30 mouse cellular contexts compared by ENCODE assay signal in genomic region chr4:21882806-21883205, GRCm38 (mm10). TPM values are rescaled to one million over a fixed set of nuclear protein-coding genes. Genes with fewer than 3 reads are reported as not detected.
DNase-seq lines count a peak whose midpoint lies in the region; ATAC-seq and TF ChIP-seq lines count a peak whose summit lies in the region.
"Had no signal": no experiment of that assay in that cellular context is flagged by ENCODE, and none has a peak within 500 bp of the region (broad histone marks: within the 10 kb centered on the region; RNA-seq: fewer than 3 reads in every experiment).

No protein-coding gene starts in this region.

- H3K27ac ChIP-seq in liver, postnatal 0 days (ENCODE audit: low read depth): no peak overlapping the region
- H3K27ac ChIP-seq in liver, embryonic 11.5 days (ENCODE audit: low read depth, low read length): no peak overlapping the region
- H3K27ac ChIP-seq in liver, embryonic 13.5 days: no peak overlapping the region
- no peak overlapping the region for H3K27ac ChIP-seq in gastrocnemius, adult 2 months
- no peak overlapping the region for H3K27ac ChIP-seq in kidney, embryonic 15.5 days
- H3K27ac ChIP-seq: embryonic facial prominence, embryonic 13.5 days; embryonic facial prominence, embryonic 15.5 days; forebrain, embryonic 10.5 days; forebrain, embryonic 12.5 days had no signal

- no peak for TF ChIP-seq CTCF in liver, postnatal 0 days (IDR thresholded peaks at IDR 0.05; ENCODE audit: low read depth)
- no peak for TF ChIP-seq CTCF in gastrocnemius, adult 2 months (IDR thresholded peaks at IDR 0.05)

- H3K4me1 ChIP-seq in liver, postnatal 0 days (ENCODE audit: insufficient read depth): peaks cover 6% of the 10 kb centered on the region; the same call in 1 of the 2 replicates
- 0 out of 2 replicates have a peak, but pooled peaks cover 3% of the 10 kb centered on the region for H3K4me1 ChIP-seq in liver, embryonic 11.5 days (replicated peaks; ENCODE audit: control insufficient read depth, insufficient read depth, low read length)
- peaks cover 33% of the 10 kb centered on the region for H3K4me1 ChIP-seq in liver, embryonic 13.5 days (replicated peaks)
- peaks cover 8% of the 10 kb centered on the region for H3K4me1 ChIP-seq in kidney, embryonic 15.5 days
- H3K4me1 ChIP-seq: embryonic facial prominence, embryonic 15.5 days had no signal

- intact Hi-C loops in gastrocnemius, adult 2 months (cut with DNase I): loop anchor here (5.0 kb wide), 1 partner anchor 36 kb away; the partner anchor contains the start of gene Pnisr

- ATAC-seq in liver, postnatal 0 days: no peak
- ATAC-seq in liver, embryonic 11.5 days (replicated peaks; ENCODE audit: low FRiP score): 0 out of 2 replicates have a peak, but pooled peaks have one; percentile 44
- ATAC-seq in liver, embryonic 13.5 days (ENCODE audit: low read depth): peak; percentile 59
- 0 out of 2 replicates have a peak, but pooled peaks have one; percentile 35 for ATAC-seq in megakaryocyte-erythroid progenitor cell, adult 5-6 weeks (replicated peaks; ENCODE audit: low FRiP score, low TSS enrichment, poor library complexity, severe bottlenecking)
- no peak for ATAC-seq in kidney, embryonic 15.5 days (replicated peaks; ENCODE audit: low FRiP score)
- ATAC-seq: activated CD4-positive, CD25-positive, alpha-beta regulatory T cell, adult 4 months; forebrain, embryonic 14.5 days; forebrain, embryonic 16.5 days; Patski had no signal

- DNase-seq in liver: peak; percentile 62
- no peak for DNase-seq in liver, postnatal 0 days
- DNase-seq in liver, embryonic 11.5 days (ENCODE audit: low spot score): no peak
- DNase-seq in liver, embryonic 13.5 days: peak; percentile 17
- no peak for DNase-seq in frontal cortex, postnatal 25 days (ENCODE audit: low spot score in 2 of 2)
- no peak for DNase-seq in gastrocnemius, adult 2 months
- DNase-seq: adrenal gland, adult 8-10 months; adrenal gland, postnatal 14 days; adrenal gland, postnatal 36 days; cerebellum, adult 11 months; cerebellum, adult 18-20 months; cerebellum, adult 8-10 months; cerebellum, adult 9-11 months; cerebellum, postnatal 14 days; cerebellum, postnatal 36 days; embryo, embryonic 11 days had no signal

- H3K4me2 ChIP-seq in liver, postnatal 0 days (ENCODE audit: low read depth, low read length): no peak overlapping the region
- H3K4me2 ChIP-seq in liver, embryonic 11.5 days: no peak overlapping the region
- H3K4me2 ChIP-seq in liver, embryonic 13.5 days: no peak overlapping the region
- H3K4me2 ChIP-seq in kidney, embryonic 15.5 days: no peak overlapping the region
- H3K4me2 ChIP-seq: embryonic facial prominence, embryonic 13.5 days; embryonic facial prominence, embryonic 15.5 days; forebrain, embryonic 12.5 days had no signal

- H3K36me3 ChIP-seq in liver, postnatal 0 days (replicated peaks; ENCODE audit: insufficient read depth, low read length): no peaks in the 10 kb centered on the region
- no peaks in the 10 kb centered on the region for H3K36me3 ChIP-seq in liver, embryonic 11.5 days (ENCODE audit: control insufficient read depth, insufficient read depth, low read length)
- peaks cover 6% of the 10 kb centered on the region; the same call in 1 of the 2 replicates for H3K36me3 ChIP-seq in liver, embryonic 13.5 days
- H3K36me3 ChIP-seq in kidney, embryonic 15.5 days: no peaks in the 10 kb centered on the region
- H3K36me3 ChIP-seq: embryonic facial prominence, embryonic 13.5 days; embryonic facial prominence, embryonic 15.5 days; forebrain, embryonic 10.5 days; forebrain, embryonic 12.5 days had no signal

- no peak overlapping the region for H3K9ac ChIP-seq in liver, postnatal 0 days (replicated peaks)
- no peak overlapping the region for H3K9ac ChIP-seq in liver, embryonic 11.5 days (ENCODE audit: low read depth, low read length)
- no peak overlapping the region for H3K9ac ChIP-seq in liver, embryonic 13.5 days
- H3K9ac ChIP-seq in kidney, embryonic 15.5 days: no peak overlapping the region
- H3K9ac ChIP-seq: embryonic facial prominence, embryonic 13.5 days; embryonic facial prominence, embryonic 15.5 days; forebrain, embryonic 12.5 days had no signal

- H3K9me3 ChIP-seq in liver, postnatal 0 days (ENCODE audit: low read length): no peaks in the 10 kb centered on the region
- H3K9me3 ChIP-seq in liver, embryonic 11.5 days (ENCODE audit: control insufficient read depth, low read length): no peaks in the 10 kb centered on the region
- no peaks in the 10 kb centered on the region for H3K9me3 ChIP-seq in liver, embryonic 13.5 days (replicated peaks)
- no peaks in the 10 kb centered on the region for H3K9me3 ChIP-seq in kidney, embryonic 15.5 days (replicated peaks)
- H3K9me3 ChIP-seq: embryonic facial prominence, embryonic 13.5 days; embryonic facial prominence, embryonic 15.5 days; forebrain, embryonic 10.5 days; forebrain, embryonic 12.5 days; G1E had no signal

- no peak for TF ChIP-seq EP300 in liver, postnatal 0 days (IDR thresholded peaks at IDR 0.05; ENCODE audit: low read depth)

- WGBS in liver, postnatal 0 days (ENCODE audit: insufficient replicate concordance): 86% methylated on average over 6 of the region's 6 CpGs
- 86% methylated on average over 6 of the region's 6 CpGs for WGBS in liver, embryonic 11.5 days
- 69% methylated on average over 6 of the region's 6 CpGs for WGBS in liver, embryonic 13.5 days (ENCODE audit: insufficient replicate concordance)
- 92% methylated on average over 6 of the region's 6 CpGs for WGBS in kidney, embryonic 15.5 days

- H3K27me3 ChIP-seq in liver, postnatal 0 days (ENCODE audit: insufficient read depth, low read length): no peaks in the 10 kb centered on the region
- H3K27me3 ChIP-seq in liver, embryonic 11.5 days (replicated peaks; ENCODE audit: control insufficient read depth, insufficient read depth, low read length): no peaks in the 10 kb centered on the region
- no peaks in the 10 kb centered on the region for H3K27me3 ChIP-seq in liver, embryonic 13.5 days
- no peaks in the 10 kb centered on the region for H3K27me3 ChIP-seq in kidney, embryonic 15.5 days
- H3K27me3 ChIP-seq: CH12.LX; embryonic facial prominence, embryonic 13.5 days; embryonic facial prominence, embryonic 15.5 days; forebrain, embryonic 12.5 days; Patski had no signal

- H3K4me3 ChIP-seq in liver, postnatal 0 days (ENCODE audit: low read depth, low read length): no peak overlapping the region
- H3K4me3 ChIP-seq in liver, embryonic 11.5 days (ENCODE audit: low read depth, low read length): no peak overlapping the region
- no peak overlapping the region for H3K4me3 ChIP-seq in liver, embryonic 13.5 days (replicated peaks)
- no peak overlapping the region for H3K4me3 ChIP-seq in gastrocnemius, adult 2 months
- no peak overlapping the region for H3K4me3 ChIP-seq in kidney, embryonic 15.5 days (replicated peaks)
- H3K4me3 ChIP-seq: embryonic facial prominence, embryonic 13.5 days; embryonic facial prominence, embryonic 15.5 days; erythroblast, embryonic 14.5 days; forebrain, embryonic 10.5 days; forebrain, embryonic 12.5 days had no signal

RNA-seq across cellular contexts. Expression of gene Coq3, which starts 3.3 kb away (rescaled TPM):
- polyA plus RNA-seq in liver, postnatal 0 days (2015; fragmentation: Nextera tagmentation; extraction: Ambion mirVana): 8.2 and 9.0 TPM in 2 replicates
- 18.9 and 20.6 TPM in 2 replicates for polyA plus RNA-seq in liver, embryonic 11.5 days (2014; fragmentation: Nextera tagmentation; extraction: Ambion mirVana)
- 11.8 and 12.8 TPM in 2 replicates for polyA plus RNA-seq in liver, embryonic 13.5 days (2015; fragmentation: Nextera tagmentation; extraction: Ambion mirVana)
- total RNA-seq in megakaryocyte-erythroid progenitor cell, adult 5-6 weeks (2014; fragmentation: Nextera tagmentation): 8.7 and 15.1 TPM in 2 replicates
- total RNA-seq in megakaryocyte-erythroid progenitor cell, adult 5-6 weeks (2017): 19.5 and 28.8 TPM in 2 replicates
- total RNA-seq in gastrocnemius, adult 2 months (2021): 10 to 100 TPM; 12.3 to 22.2 TPM
- polyA plus RNA-seq in kidney, embryonic 15.5 days (2015; fragmentation: Nextera tagmentation; extraction: Ambion mirVana): 13.0 and 13.1 TPM in 2 replicates

RNA-seq across cellular contexts. Expression of gene Pnisr, which starts 35.4 kb away (rescaled TPM):
- 22.0 and 27.9 TPM in 2 replicates for polyA plus RNA-seq in liver, postnatal 0 days (2015; fragmentation: Nextera tagmentation; extraction: Ambion mirVana)
- polyA plus RNA-seq in liver, embryonic 11.5 days (2014; fragmentation: Nextera tagmentation; extraction: Ambion mirVana): 84.9 and 101 TPM in 2 replicates
- polyA plus RNA-seq in liver, embryonic 13.5 days (2015; fragmentation: Nextera tagmentation; extraction: Ambion mirVana): 36.4 and 47.4 TPM in 2 replicates
- 208 and 212 TPM in 2 replicates for total RNA-seq in megakaryocyte-erythroid progenitor cell, adult 5-6 weeks (2014; fragmentation: Nextera tagmentation)
- 72.4 and 175 TPM in 2 replicates for total RNA-seq in megakaryocyte-erythroid progenitor cell, adult 5-6 weeks (2017)
- total RNA-seq in gastrocnemius, adult 2 months (2021): 10 to 100 TPM; 48.9 to 49.2 TPM
- 136 and 139 TPM in 2 replicates for polyA plus RNA-seq in kidney, embryonic 15.5 days (2015; fragmentation: Nextera tagmentation; extraction: Ambion mirVana)

RNA-seq across cellular contexts. Expression of gene Faxc, which starts 48.3 kb away (rescaled TPM):
- polyA plus RNA-seq in liver, postnatal 0 days (2015; fragmentation: Nextera tagmentation; extraction: Ambion mirVana): 0.04 TPM in 1 of 2 replicates, not detected in the other
- 1.4 and 1.8 TPM in 2 replicates for polyA plus RNA-seq in liver, embryonic 11.5 days (2014; fragmentation: Nextera tagmentation; extraction: Ambion mirVana)
- polyA plus RNA-seq in liver, embryonic 13.5 days (2015; fragmentation: Nextera tagmentation; extraction: Ambion mirVana): 0.06 and 0.10 TPM in 2 replicates
- total RNA-seq in megakaryocyte-erythroid progenitor cell, adult 5-6 weeks (2014; fragmentation: Nextera tagmentation): not detected in 2 replicates
- not detected in 2 replicates for total RNA-seq in megakaryocyte-erythroid progenitor cell, adult 5-6 weeks (2017)
- total RNA-seq in gastrocnemius, adult 2 months (2021): under 1 TPM; 0.89 to 0.98 TPM
- 4.1 and 4.6 TPM in 2 replicates for polyA plus RNA-seq in kidney, embryonic 15.5 days (2015; fragmentation: Nextera tagmentation; extraction: Ambion mirVana)
- total RNA-seq: common myeloid progenitor, adult 5-6 weeks had no signal
- polyA plus RNA-seq: activated CD4-positive, CD25-positive, alpha-beta regulatory T cell, adult 4 months; erythroblast, embryonic 14.5 days; G1E had no signal

Comparison
In these comparisons a context has a peak if more than half of its experiments do, and no peak if none do; other contexts are left out.
1. DNase-seq: peak in liver (single experiment) and liver, embryonic 13.5 days (single experiment); none in liver, postnatal 0 days (single experiment), liver, embryonic 11.5 days (single experiment), frontal cortex, postnatal 25 days (0 of 2) and gastrocnemius, adult 2 months (single experiment).
2. ATAC-seq: peak in liver, embryonic 11.5 days (single experiment), liver, embryonic 13.5 days (single experiment) and megakaryocyte-erythroid progenitor cell, adult 5-6 weeks (single experiment); none in liver, postnatal 0 days (single experiment) and kidney, embryonic 15.5 days (single experiment).